Mouse (Mus musculus) monocyte, adult 2 months (primary cell): ENCODE measurements at regions not wholly inside any gene's neighbourhood (a gene's known extent, or its start where the extent isn't known, plus 50 kb on each side); places are given as distances from the start of the nearest gene placed in this dataset.
"Not testable (repeated sequence)": the region's sequence is repeated elsewhere in the genome, so short reads cannot be mapped to it uniquely, and the experiment has no call there.

Experiments used
- DNase-seq, 2 experiments: peaks; one replicate each; pipeline ENCODE4 v3.0.0; 2022; ENCODE audit warnings: low spot score in 2 of 2, low read depth in 1 of 2

DNA sequence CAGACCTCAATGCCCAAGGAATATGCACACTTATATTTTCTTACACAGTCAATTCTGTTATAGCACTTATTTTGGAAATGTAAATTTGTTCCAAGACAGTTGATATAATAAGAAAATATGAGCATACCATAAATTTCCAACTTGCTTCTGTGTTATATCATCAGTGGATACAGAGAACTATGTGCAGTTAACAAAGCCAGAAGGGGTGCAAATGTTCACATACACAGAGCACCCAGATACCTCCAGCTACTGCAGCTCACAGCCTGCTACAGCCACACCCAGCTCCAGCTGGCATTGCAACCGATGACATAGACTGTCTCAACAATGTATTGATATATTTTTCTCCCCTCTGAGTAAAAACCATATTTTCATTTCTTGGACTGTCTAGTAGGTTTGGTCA, 785.3 kb downstream of the Cypt12 start:
- DNase-seq, result no peak

GRCm38 (mm10) chr3:18738946-18739345, 790.7 kb downstream of the Cypt12 start:
- DNase-seq, result no peak

- DNase-seq, result no peak
Observed at GRCm38 (mm10) chr3:18740344-18740743, 792.1 kb downstream of the Cypt12 start.

DNA sequence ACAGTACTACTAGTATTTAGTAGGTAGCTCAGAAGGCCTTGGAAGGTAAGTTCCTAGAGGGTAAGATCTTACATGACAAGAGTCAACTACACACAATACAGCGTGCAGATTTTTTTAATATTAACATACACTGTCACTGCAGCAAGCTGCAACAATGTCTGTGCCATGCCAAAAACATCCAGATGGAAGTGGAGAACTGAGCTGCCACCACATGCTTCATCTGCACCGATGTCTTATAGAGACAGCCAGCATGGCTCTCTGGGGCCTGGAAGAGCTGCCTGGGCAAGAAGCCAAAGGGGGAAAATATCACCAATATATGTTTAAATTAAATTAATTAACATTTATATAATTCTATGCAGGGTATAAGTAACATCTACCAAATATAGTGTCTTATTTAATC, 795.3 kb downstream of the Cypt12 start:
- DNase-seq, result no peak

- DNase-seq, result no peak
Observed at GRCm38 (mm10) chr3:18744216-18744615, 796.0 kb downstream of the Cypt12 start.

- no peak for DNase-seq
Observed at GRCm38 (mm10) chr3:18746206-18746605, 798.0 kb downstream of the Cypt12 start.

GRCm38 (mm10) chr3:18746898-18747297, 798.7 kb downstream of the Cypt12 start:
- DNase-seq, result no peak

DNA sequence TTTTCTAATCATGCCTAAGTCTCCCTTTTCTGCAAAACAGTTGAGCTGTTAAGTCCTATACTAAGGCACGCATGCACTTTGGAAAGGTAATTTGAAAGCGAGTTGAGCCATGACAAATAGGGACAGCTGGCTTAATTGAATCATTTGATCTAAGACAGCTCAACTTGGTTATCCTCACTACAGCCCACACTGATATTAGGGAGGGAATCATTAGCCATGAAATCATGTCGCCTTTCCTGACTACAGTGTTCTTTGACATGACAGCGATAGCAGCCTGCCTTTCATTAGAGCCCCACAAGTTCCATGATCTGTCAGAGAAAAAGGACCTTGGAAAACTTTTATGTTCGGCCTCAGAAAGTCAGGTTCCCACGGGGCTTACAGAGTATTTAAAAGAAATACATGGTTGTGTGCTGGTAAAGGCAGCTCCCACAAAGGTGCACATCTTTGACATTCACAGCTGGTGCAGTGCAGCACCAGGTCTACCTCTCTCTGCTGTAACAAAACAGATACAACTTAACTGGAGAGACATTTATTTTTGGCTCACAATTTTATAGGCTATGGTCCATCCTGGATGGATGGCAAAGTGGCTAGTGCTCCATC, 803.5 kb downstream of the Cypt12 start:
- DNase-seq, result no peak

- no peak for DNase-seq
Observed at GRCm38 (mm10) chr3:18764301-18765078, 816.3 kb downstream of the Cypt12 start.

DNA sequence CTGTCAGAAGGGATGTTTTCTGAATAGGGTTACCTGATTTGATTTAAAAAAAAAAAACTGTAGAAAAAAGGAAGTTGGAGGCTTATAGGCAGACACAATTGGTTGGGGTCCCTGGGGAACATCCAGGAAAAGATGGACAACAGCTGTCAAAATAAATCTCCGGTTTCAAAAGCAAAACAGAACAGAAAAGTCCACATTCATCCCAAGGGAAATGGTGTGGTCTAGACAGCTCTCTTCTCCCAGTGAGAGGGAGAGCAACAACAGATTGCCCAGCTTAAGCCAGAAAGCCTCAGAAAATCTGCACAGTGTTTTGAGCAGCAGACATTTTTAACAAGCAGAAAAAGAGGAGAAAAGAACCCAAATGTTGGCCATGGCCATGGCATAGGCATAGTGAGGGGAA, 830.3 kb downstream of the Cypt12 start:
- DNase-seq, result no peak

GRCm38 (mm10) chr3:18787531-18788176, 839.4 kb downstream of the Cypt12 start:
- DNase-seq, result no peak

DNA sequence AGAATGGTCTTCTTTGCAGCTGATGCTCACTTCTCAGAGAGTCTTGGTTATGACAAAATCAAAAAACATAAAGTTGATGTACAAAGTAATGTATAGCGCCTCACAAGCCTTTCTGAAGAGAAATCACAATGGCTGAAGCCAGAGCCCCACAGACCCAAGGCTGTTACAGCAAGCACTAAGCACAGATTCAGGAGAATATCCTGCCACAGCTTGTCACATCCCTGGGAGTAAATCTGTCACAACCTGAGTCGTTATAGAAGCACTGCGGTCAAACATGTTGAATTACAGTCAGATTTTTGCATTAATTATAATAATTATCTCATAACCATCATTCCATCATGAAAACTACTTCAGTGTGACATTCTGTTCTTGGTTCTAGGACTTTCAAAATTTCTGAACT, 825.7 kb downstream of the 1700064H15Rik start:
- DNase-seq, result no peak

DNA sequence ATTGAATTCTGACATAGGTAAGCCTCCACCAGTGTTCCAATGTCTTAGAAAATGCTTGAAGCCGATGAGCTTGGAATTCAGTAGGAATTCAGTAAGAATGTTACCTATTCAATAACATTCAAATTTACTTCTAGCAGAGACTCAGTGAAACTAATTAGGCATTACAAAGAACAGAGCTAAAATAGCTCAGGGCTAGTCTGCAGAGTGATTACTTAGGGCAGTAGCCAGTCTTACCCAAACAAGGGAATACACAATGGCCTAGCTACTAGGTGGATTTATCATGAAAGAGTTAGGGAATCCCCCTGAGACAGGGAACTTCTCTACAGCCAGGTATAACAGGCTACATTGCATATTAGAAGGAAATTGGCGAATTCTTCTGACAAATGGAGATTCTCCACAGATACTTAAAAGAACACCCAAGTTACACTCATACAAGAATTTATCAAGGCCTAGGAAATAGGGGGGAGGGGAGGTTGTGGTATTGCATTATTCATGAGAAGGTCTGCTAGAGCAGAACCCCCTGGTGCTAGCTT, 799.6 kb downstream of the 1700064H15Rik start:
- DNase-seq, result not testable (repeated sequence)

DNA sequence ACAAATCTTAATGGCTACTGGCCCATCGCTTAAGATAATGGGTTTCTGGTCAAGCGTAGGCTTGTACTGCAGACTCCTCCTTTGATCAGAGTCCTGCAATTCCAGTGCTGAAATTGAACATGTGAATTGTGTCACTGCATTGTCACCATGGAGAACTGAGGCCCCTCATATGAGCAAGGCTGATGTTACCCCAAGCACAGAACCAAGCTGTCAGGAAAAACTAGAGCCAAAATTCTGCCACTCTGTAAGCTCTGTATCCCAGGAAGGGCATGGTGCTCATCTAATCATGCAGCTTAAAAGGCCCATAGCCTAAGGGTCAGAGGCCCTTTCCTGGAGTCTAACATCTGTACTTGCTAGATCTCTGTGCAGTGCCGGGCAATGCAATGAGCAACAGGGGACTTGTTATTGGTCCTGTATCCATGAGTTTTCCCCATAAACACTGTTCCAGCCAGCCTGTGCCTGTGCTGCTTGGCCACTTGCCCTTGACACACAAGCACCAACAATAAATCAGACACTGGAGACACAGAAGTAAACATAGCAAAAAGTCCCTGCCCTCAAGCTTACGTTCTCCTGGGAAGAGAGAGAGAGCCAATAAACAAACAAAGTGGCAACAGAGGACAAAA, 760.2 kb downstream of the 1700064H15Rik start:
- no peak for DNase-seq

GRCm38 (mm10) chr3:18868758-18869157, 759.7 kb downstream of the 1700064H15Rik start:
- no peak for DNase-seq

DNA sequence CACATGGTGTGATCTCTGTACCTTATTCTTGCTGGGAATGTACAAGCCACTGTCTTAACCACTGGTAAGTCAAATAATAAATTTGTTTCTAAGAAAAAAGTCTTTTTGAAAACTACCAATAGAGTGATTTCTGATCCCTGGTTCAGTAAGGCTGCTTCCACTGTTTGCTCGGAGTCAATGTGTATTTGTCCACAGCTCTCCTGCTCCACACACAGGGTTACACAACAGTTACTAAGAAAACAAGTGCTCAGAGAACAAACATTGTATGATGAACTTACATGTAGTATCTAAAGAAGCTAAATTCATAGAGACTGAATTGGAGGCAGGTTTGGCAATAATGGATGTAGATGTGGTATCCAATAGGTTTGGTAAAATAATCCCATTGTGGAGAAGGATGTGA, 751.4 kb downstream of the 1700064H15Rik start:
- DNase-seq, result no peak

DNA sequence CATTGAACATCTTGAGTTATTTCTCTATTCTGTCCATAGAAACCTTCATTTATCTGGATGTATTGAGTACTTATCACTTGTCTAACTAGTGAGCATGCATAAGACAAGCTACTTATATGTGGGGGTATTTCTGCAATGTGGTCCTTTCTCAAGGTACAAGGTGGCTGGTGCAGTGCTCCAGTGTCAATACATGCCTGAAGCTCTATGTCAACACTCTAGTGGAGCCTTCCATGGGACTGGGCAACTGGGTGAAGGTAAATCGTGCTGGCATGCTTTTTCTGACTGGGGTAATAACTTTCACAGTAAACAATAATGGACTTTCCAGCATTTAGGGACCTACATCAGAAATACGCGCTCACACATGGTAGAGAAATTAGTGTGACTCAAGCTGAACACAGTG, 750.9 kb downstream of the 1700064H15Rik start:
- no peak for DNase-seq

DNA sequence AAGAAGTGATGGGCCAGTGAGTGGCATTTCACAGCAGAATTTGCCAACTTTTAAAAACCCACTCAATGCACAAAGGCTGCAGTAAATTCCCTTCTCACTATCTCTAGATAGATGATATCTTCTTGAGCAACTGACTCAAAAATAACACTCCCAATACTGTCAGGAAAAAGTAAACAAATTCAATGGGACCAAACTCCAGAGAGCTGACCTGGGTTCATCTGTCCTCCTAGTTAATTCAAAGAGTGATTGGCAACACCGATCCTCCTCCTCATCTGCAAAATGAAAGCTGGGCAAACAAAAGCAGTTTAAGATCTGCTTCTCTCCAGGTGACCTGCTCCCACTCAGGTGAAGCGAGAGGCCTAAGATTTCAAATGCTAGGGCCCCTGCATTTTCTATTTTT, 747.3 kb downstream of the 1700064H15Rik start:
- DNase-seq, result no peak

DNA sequence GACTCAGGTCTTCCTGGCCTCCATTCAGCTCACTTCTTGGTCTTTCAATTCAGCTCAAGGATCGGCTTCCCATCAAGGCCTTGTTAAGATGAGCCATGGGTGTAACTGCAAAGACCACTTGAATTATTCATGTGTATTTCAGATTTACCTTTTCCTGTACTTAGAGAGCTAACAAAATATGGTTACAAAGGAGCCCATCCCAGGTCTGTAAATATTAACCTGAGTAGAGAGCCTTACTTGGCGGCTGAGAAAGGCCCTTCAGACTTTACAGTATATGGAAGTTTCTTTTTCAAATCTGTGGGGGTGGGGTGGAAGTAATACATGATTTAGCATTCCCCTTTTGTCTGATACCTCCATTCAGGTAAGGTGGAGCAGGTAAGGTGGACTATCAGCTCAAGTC, 735.7 kb downstream of the 1700064H15Rik start:
- DNase-seq, result no peak

DNA sequence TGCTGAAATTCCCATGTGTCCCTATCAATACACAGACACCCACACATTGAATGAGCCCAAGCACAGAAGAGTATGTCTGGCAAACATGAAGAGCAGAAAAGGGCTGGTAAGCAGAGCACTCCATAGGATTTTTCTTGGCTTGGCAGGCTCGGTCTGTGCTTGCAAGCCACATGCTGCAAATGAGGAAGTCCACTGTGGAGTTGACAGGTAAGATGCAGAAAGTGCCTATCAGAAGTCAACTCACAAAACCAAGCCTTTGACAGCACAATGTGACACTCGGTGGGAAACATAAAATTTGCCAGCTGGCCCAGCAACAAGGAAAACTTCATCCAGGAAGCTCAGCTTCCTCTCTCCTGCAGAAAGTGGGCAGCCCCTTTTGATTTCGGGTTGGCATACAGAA, 722.7 kb downstream of the 1700064H15Rik start:
- no peak for DNase-seq

GRCm38 (mm10) chr3:18906210-18906609, 722.3 kb downstream of the 1700064H15Rik start:
- DNase-seq, result no peak

DNA sequence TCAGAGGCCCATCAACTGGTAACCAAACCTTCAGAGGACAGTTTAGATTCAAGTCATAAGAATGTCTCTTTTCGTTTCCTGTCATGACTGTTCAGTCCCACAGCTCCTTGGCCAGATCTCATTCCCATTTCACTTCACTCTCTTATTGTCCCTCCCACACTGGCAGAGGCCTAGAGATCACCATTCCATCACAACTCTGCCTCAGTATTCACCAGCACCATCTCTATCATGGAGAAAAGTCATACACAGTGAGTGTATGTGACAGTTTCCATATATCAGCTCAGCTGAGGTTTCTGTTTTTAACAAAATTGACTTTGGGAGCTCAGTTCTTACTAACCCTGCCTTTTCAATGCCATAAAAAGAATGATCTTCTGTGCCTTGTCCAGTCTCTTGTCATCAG, 719.7 kb downstream of the 1700064H15Rik start:
- no peak for DNase-seq
